Mouse (Mus musculus) left cerebral cortex, adult 2 months (tissue): ENCODE measurements at regions not wholly inside any gene's neighbourhood (a gene's known extent, or its start where the extent isn't known, plus 50 kb on each side); places are given as distances from the start of the nearest gene placed in this dataset.

Experiments
- DNase-seq, 2 experiments: peaks; one replicate each; pipeline ENCODE4 v3.0.0; 2021 to 2022; ENCODE audit warnings: low spot score in 2 of 2, mixed read lengths in 1 of 2; ENCODE audit errors: extremely low spot score in 1 of 2
- H3K27ac ChIP-seq: fragments of 200-600 bp; 2 replicates; pipeline ENCODE4 v1.8.1; 2022
- H3K4me3 ChIP-seq: fragments of 200-600 bp; 2 replicates; pipeline ENCODE4 v1.8.1; 2022
- CTCF ChIP-seq: fragments of 200-600 bp; IDR thresholded peaks from 2 replicates; pipeline ENCODE4 v1.8.1; 2022; ENCODE audit warnings: antibody characterized with exemption, mild to moderate bottlenecking, moderate library complexity
- intact Hi-C: fragments of 180-260 bp; cut with DNase I; formaldehyde crosslinking; loops from one replicate; pipeline ENCODE4 v1.15.1; 2025

- H3K27ac ChIP-seq, result no peak overlapping the region
- no peak overlapping the region for H3K4me3 ChIP-seq
- no peak for DNase-seq
- intact Hi-C loops, result no loop called here
- no peak for TF ChIP-seq CTCF
Observed at GRCm38 (mm10) chr3:54618286-54618685, 74.3 kb upstream of the Supt20 start.

DNA sequence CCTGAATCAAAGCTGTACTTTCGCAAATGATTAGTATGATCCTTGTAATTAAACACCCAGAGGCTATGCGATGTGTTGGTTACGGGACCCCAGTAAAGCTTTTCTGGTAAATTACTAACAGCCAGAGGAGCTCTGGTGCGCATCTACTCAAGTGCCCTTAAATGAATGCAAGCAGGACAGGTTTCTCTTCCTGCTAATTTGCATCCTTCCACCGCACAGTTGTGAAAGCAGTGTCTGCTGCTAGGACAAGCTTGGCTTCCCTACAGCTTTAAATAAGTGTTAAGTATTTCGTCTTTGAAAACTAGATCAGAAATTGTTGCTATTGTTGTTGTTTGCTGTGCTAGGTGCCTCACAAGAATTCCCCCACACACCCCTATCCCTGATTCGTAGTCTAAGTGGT lies 62.4 kb upstream of the Supt20 start:
- no peak overlapping the region for H3K4me3 ChIP-seq
- no peak for TF ChIP-seq CTCF
- intact Hi-C loops, result no loop called here
- DNase-seq, result no peak
- H3K27ac ChIP-seq, result no peak overlapping the region

DNA sequence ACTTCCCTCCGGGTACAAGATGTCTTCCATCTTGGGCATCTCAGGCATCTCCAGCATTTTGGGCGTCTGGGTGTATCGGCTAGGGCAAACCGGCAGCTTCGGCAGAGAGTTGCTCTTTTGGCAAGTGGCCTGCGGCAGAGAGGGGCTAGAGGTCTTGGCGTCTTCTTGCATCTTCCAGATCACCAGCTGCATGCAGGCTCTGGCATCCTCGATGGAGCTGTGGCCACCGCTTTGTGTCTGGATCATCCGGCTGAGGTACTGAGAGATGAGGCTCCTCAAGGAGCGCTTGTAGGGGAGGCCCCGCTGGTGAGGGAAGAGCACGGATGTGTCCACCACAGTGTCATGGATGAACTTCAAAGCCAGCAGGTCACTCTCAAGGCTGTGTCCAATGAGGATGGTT lies 59.9 kb upstream of the Supt20 start:
- DNase-seq, result no peak
- no peak overlapping the region for H3K4me3 ChIP-seq
- no peak overlapping the region for H3K27ac ChIP-seq
- intact Hi-C loops, result no loop called here
- no peak for TF ChIP-seq CTCF

- DNase-seq, result no peak
- H3K4me3 ChIP-seq, result no peak overlapping the region
- intact Hi-C loops, result no loop called here
- H3K27ac ChIP-seq, result no peak overlapping the region
- no peak for TF ChIP-seq CTCF
Observed at GRCm38 (mm10) chr3:54633446-54633845, 59.2 kb upstream of the Supt20 start.

GRCm38 (mm10) chr3:54634456-54634855 lies 58.2 kb upstream of the Supt20 start:
- TF ChIP-seq CTCF, result no peak
- H3K4me3 ChIP-seq, result no peak overlapping the region
- intact Hi-C loops, result no loop called here

More at GRCm38 (mm10) chr3:54634456-54634855, 58.2 kb upstream of the Supt20 start:
- H3K27ac ChIP-seq, result no peak overlapping the region
- no peak for DNase-seq
